Mouse (Mus musculus): ENCODE results near the gene Mthfd1l.

Mthfd1l gene

GRCm38 (mm10) chr10:4151159-4151558, 178.2 kb downstream of the Mthfd1l start:
- DNase-seq (ENCODE audit: low read depth in 1 of 2, low spot score in 2 of 2): no peak

DNA sequence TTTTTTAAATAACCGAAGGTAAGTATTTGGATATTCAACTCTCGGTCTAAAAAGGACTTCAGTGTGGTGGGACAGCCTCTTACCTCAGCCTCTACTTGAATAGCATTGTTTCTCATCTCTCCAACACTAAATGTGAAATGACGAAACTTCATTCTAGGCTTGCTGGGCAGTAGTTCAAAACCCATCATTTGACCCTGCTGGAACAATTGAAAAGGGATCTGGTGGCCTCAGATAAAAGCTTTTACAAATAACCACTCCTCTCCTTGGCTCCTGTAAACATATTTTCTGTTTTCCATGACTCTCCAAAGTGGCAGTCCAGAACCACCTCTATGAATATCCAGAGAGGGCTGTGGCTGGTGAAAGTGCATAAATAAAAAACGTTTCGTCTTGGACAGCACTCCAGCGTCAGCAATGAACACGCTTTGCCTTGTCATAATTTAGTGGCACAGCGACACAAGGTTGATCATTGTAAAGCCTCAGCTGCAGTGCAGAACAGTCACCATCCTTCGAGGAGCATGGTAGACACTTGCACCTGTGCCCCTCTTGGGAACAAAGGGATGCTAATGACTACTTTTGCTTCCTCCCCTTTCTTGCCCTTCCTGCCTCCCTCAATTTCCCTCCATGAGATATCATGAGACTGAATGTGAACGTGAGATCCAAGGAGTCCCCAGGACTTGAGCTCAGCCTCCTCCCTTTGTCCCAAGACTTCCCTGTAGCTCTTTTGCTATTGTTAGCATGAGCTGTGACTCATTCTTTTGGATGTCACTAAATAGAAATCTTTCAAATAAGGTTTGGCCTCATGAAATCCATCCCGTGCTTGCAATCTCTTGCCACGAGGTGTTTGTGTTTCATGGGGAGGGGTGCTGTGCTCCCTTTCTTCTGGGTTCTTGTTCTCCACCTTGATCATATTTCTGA, 179.2 kb downstream of the Mthfd1l start:
- DNase-seq (ENCODE audit: low read depth in 1 of 2, low spot score in 2 of 2): no peak

GRCm38 (mm10) chr10:4153031-4153430, 180.1 kb downstream of the Mthfd1l start:
- DNase-seq (ENCODE audit: low read depth in 1 of 2, low spot score in 2 of 2): no peak

GRCm38 (mm10) chr10:4154035-4154434, 181.1 kb downstream of the Mthfd1l start:
- DNase-seq (ENCODE audit: low read depth in 1 of 2, low spot score in 2 of 2): no peak

DNA sequence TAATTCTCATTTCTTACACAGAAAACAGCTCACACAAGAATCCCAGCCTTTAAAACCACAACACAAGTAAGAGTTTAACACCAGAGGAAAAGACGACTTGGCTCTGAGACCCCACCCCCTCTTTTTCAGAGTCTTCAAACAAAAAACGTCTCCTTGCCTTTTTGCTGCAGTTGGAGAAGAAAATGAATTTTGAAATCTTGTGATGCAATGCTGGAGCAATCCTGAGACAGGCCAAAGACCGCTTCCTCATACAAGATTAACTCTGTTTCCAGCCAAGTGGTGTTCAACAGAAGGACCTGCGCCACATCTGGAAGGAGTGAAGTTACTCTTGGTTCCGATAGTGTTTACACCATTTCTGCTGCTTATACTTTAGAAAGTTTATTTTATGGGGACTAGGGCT, 182.6 kb downstream of the Mthfd1l start:
- DNase-seq (ENCODE audit: low read depth in 1 of 2, low spot score in 2 of 2): no peak

GRCm38 (mm10) chr10:4158533-4158932, 185.6 kb downstream of the Mthfd1l start:
- no peak for DNase-seq (ENCODE audit: low read depth in 1 of 2, low spot score in 2 of 2)

DNA sequence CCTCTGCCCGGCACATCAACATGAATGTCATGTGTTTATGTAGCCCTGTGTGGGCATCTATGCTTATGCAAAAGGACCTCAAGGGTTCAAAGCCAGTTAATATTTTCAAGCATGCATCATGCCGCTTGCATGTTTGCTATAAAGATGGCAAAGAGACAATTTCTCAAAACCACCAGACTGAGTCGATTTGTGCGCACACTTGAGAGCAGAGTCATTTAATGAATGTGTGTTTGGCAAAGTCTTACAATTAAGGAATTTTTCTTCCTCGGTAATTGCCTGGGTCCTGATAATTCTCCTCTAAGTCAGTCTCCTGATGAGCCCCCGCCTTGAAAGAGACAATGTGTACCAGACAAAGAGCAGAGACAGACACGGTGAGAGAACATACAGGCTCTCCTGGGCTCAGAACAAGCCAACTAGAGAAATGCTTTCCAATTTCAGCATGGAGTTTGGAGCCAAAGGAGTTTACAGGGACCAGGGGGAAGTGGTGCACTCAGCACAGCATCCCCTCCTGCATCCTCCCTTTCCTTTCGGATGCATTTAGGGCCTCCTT, 186.7 kb downstream of the Mthfd1l start:
- no peak for DNase-seq (ENCODE audit: low read depth in 1 of 2, low spot score in 2 of 2)

DNA sequence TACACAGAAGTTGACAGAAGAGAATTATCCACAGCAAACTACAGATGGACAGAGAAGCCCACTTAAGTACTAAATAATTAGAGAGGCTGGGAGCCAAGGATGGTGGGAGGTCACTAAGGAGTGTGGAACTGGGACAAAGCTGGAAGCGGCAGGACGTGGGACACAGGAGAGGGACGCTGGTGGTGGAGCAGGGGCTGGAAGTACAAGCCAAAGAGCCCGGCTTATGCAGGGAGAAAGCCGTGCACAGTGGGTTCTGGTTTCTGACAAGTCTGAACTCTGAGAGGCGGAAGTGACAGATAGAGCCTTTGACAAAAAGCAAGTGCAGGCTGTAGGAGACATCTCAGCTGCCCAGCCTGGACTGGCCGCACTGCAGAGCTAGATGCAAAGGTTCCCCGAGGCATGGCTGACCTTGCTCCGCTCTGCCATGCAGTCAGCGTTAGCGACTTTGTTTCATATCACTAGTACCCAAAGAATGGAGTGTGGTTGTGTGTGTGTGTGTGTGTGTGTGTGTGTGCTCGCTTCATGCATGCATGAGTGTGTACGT, 187.4 kb downstream of the Mthfd1l start:
- no peak for DNase-seq (ENCODE audit: low read depth in 1 of 2, low spot score in 2 of 2)

GRCm38 (mm10) chr10:4162049-4162448, 189.1 kb downstream of the Mthfd1l start:
- no peak for DNase-seq (ENCODE audit: low read depth in 1 of 2, low spot score in 2 of 2)

GRCm38 (mm10) chr10:4162976-4163375, 190.1 kb downstream of the Mthfd1l start:
- no peak for DNase-seq (ENCODE audit: low read depth in 1 of 2, low spot score in 2 of 2)

GRCm38 (mm10) chr10:4164681-4165080, 191.8 kb downstream of the Mthfd1l start:
- DNase-seq (ENCODE audit: low read depth in 1 of 2, low spot score in 2 of 2): no peak

GRCm38 (mm10) chr10:4168222-4168798, 195.4 kb downstream of the Mthfd1l start:
- DNase-seq (ENCODE audit: low read depth in 1 of 2, low spot score in 2 of 2): no peak

GRCm38 (mm10) chr10:4174229-4174628, 201.3 kb downstream of the Mthfd1l start:
- DNase-seq (ENCODE audit: low read depth in 1 of 2, low spot score in 2 of 2): no peak

DNA sequence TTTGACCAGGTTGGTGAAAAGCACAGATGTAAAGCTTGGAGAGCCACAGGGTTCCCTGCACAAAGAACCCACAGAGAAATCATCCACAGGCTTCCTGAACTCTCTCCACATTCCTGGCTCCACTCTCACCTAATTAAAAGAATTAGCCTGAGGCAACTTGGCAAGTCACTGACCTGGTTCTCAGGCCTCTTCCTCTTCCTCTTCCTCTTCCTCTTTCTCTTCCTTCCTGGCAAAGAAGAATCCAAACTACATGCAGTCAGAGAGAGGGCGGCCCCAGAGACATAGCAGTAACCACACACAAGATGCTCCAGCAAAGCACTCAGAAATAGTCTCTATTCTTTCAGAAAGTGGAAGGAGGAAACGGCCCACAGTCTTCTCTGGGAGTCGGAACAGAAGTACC, 201.8 kb downstream of the Mthfd1l start:
- no peak for DNase-seq (ENCODE audit: low read depth in 1 of 2, low spot score in 2 of 2)

DNA sequence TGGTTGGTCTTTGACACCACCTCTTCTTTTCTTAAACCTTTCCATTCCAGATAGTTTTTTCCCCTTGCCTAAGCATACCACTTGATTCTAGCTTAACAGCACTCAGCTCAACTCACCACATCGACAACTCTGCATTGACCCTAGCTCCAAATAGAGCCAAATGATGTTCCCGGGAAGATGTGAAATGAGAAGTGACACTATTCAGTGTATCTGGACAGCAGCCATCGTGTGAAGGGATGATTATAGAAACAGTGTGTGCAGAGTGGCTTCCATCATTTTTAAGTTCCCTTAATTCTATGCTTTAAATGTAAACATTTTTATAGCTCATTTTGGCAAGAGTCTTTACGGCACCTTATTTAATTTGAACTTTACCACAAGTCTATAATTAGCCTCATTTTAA, 204.4 kb downstream of the Mthfd1l start:
- DNase-seq (ENCODE audit: low read depth in 1 of 2, low spot score in 2 of 2): no peak

DNA sequence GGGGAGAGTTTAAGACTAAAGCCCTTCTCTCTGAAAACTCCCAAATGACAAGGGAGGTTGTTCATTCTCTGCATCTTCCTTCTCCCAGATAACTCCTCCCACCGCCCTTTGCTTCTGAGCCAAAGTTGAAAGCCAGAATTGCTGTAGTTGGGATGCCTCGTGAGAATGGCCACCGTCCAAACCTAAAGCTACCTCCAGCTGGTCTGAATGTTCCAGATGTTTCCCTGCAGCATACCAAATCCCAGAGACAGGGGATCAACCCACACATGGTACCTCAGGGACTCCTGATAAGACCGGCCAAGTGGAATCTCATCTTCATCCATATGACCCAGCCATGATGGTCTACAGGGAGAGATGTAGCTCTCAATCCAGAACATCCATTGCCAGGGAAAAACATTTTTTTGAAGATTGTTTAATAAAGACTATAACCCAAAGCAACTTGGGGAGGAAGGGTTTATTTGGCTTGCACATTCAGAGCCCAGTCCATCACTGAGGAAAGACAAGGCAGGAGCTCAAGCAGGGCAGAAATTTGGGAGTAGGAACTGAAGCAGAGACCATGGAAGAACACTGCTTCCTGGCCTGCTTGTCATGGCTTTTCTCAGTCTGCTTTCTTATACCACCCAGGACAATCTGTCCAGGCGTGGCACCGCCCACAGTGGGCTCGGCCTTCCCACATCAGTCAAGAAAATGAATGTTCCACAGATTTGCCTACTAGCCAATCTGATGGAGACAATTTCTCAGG, 206.3 kb downstream of the Mthfd1l start:
- no peak for DNase-seq (ENCODE audit: low read depth in 1 of 2, low spot score in 2 of 2)

DNA sequence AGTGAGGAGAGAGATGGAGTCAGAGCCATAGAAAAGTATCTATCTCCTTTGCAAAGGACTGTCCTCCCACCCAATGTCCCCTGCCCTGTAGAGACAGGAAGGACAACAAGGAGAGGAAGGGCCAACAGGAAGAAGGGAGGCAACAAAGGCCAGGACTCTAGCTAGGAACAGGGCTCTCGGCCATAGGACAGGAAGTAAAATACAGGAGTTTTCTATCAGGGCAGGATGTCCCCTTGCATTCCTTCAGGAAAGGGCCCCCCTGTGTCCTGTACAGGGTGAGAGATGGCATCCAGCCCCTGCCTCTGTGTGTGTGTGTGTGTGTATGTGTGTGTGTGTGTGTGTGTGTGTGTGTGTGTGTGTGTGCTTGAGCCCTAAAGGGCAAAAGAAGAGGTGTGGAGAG, 209.0 kb downstream of the Mthfd1l start:
- DNase-seq (ENCODE audit: low read depth in 1 of 2, low spot score in 2 of 2): no peak

DNA sequence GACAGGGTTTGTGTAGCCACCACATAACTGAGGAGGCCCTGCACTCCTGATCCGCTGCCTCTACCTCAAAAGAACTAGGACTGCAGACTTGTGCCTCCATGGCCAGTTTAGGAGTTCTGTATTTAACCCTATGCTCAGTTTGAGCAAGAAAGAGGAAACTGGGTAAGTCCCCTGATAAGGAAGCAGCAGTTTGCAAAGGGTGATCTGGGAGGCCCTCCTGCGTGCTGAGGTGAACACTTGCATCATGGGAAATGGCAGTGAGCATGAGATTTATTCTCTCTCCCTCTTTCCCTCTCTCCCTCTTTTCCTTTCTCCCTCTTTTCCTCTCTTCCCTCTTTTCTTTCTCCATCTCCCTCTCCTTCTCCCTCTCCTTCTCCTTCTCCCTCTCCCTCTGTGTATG, 209.5 kb downstream of the Mthfd1l start:
- no peak for DNase-seq (ENCODE audit: low read depth in 1 of 2, low spot score in 2 of 2)

DNA sequence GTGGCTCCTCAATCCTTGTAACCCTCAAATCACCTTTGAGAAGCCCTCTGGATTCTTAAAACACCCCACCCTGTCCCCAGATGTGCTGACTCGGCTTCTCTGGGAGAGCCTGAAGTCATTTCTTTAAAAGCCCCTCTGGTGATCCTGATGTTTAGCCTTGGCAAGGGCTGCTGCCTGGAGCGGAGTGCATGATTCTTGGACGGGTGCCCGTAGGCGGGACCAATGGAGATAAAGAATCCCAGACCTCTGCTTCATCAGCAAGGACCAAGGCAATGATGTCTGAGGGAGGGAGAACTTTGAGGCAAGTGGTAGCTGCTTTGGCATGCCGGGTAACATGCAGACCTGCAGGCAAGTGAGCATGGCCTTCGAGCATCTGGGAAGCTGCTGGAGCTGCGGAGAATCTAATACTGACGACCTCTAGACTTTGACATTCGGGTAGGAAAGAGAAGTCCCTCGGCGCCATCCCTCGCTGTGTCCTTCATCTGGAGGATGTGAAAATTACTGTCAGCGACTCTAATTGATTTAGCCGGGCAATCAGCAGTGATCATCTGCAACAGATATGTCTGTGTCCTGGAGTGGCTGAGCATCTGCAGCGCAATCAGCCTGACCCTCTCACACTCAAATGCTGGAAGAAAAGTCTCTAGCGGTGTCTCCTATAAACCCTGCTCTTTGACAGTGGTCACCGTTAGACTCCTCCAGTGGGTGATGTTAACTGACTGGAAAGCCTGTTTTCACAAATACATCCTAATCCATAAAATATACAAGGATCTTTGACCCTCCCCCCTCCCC, 215.9 kb downstream of the Mthfd1l start:
- DNase-seq (ENCODE audit: low read depth in 1 of 2, low spot score in 2 of 2): no peak

GRCm38 (mm10) chr10:4189422-4189821, 216.5 kb downstream of the Mthfd1l start:
- DNase-seq (ENCODE audit: low read depth in 1 of 2, low spot score in 2 of 2): no peak

GRCm38 (mm10) chr10:4198978-4199377, 226.1 kb downstream of the Mthfd1l start:
- no peak for DNase-seq (ENCODE audit: low read depth in 1 of 2, low spot score in 2 of 2)

All from monocyte, adult 2 months (primary cell).